Mouse (Mus musculus): Measurements from ENCODE around the gene Cfap300. TPM values are rescaled to one million over a fixed set of nuclear protein-coding genes. Genes with fewer than 3 reads are reported as not detected.

The Cfap300 gene
- total and polyA plus RNA-seq, 3 experiments: 2.1 to 5.3 (median 3.6) TPM

DNA sequence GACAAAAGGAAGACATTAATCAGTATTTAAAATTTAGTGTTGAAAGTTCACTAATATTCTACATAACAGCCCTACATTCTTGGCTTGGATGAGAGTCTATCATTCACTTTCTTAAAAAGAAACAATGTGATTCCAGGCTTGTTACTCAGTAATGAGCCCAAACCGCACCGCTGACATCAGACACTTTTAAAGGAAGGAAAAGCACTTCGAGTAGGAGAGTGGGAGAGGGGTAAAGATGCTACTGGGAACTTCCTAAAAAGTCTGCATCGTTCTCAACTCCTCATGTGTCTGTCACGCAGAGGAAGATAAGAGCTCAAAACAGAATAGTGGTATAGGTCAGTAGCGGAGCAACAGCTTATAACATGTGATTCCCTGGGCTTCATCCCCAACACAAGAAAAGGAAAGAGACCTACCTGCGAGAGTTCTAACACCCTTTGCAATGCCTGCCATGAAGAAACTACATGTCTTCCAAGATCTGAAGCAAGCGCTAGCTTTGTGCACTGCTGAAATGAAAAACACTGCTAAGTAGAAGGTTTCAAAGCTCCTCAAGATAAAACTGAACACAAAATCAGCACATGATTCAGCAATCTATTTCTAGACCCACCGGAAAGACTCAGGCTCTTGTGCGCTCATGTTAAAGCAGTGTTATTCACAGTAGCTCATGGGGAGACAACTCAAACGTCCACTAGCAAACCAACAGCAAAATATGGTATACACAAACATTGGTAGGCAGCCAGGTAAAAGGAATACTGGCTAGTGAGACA is 63.3 kb downstream of the Cfap300 start:
- H3K4me1 ChIP-seq (ENCODE audit: insufficient read depth, low read depth, low read length): no peaks in the 10 kb centered on the region
- no peaks in the 10 kb centered on the region for H3K9me3 ChIP-seq (replicated peaks)
- no peaks in the 10 kb centered on the region for H3K36me3 ChIP-seq (replicated peaks)
- DNase-seq (ENCODE audit: low spot score) (no peak), ATAC-seq (ENCODE audit: extremely low read depth, insufficient number of reproducible peaks, low FRiP score, poor library complexity, severe bottlenecking) (no peak)
- peaks cover 5% of the 10 kb centered on the region; the same call in 1 of the 2 replicates for H3K27me3 ChIP-seq (ENCODE audit: insufficient read depth, low read length)
- TF ChIP-seq GATA1 (IDR thresholded peaks at IDR 0.05; ENCODE audit: borderline replicate concordance, low read length) (no peak), CTCF (IDR thresholded peaks at IDR 0.05; ENCODE audit: low read depth, low read length) (no peak), TAL1 (conservative IDR thresholded peaks at IDR 0.05; ENCODE audit: low read depth, low read length) (no peak), GATA2 (IDR thresholded peaks at IDR 0.05; ENCODE audit: borderline replicate concordance, low read depth, low read length) (no peak), POLR2AphosphoS5 (IDR thresholded peaks at IDR 0.05; ENCODE audit: insufficient replicate concordance, low read depth, low read length) (no peak)
- H3K4me3 ChIP-seq (ENCODE audit: low read depth, low read length): no peak overlapping the region

DNA sequence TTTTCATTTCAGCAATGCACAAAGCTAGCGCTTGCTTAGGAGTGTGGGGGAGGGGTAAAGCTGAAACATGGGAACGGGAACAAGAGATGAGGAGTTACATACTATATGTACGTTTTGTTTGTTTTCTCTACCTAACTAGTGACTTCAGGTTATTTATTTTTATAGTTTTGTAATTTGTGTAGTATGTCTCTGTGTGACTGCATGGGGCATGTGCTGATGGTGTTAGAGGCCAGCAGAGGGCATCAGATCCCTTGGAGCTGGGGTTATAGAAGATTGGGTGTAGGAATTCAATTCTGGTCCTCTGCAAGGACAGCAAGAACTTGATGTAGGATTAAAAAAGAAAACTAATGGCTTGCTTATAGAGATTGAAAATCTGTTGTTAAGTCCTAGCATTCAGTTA is 64.1 kb downstream of the Cfap300 start:
- Histone ChIP-seq H3K4me1 (ENCODE audit: insufficient read depth, low read depth, low read length) (no peaks in the 10 kb centered on the region), H3K4me3 (ENCODE audit: low read depth, low read length) (no peak overlapping the region), H3K36me3 (replicated peaks) (no peaks in the 10 kb centered on the region), H3K9me3 (replicated peaks) (no peaks in the 10 kb centered on the region), H3K27me3 (ENCODE audit: insufficient read depth, low read length) (peaks cover 5% of the 10 kb centered on the region; the same call in 1 of the 2 replicates)
- ATAC-seq (ENCODE audit: extremely low read depth, insufficient number of reproducible peaks, low FRiP score, poor library complexity, severe bottlenecking): no peak
- TF ChIP-seq GATA2 (IDR thresholded peaks at IDR 0.05; ENCODE audit: borderline replicate concordance, low read depth, low read length) (no peak), TAL1 (conservative IDR thresholded peaks at IDR 0.05; ENCODE audit: low read depth, low read length) (no peak), POLR2AphosphoS5 (IDR thresholded peaks at IDR 0.05; ENCODE audit: insufficient replicate concordance, low read depth, low read length) (no peak), GATA1 (IDR thresholded peaks at IDR 0.05; ENCODE audit: borderline replicate concordance, low read length) (no peak), CTCF (IDR thresholded peaks at IDR 0.05; ENCODE audit: low read depth, low read length) (no peak)
- no peak for DNase-seq (ENCODE audit: low spot score)

DNA sequence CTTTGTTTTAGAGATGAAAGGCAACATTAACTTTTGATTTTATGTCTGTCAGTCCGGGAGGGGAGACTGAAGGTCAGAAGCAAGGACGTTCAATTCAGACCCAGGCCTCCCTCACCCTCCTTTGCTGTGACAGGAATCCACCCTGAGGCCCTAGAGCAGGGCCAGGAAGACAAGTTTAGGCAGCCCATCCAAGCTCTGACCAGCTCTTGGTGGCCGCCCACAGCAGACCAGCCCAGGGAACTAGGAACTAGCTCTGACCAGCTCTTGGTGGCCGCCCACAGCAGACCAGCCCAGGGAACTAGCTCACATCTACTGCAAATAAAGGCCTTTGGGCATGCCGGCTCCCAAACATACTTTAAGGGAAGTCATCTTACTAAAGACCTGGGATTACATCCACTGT is 65.0 kb downstream of the Cfap300 start:
- no peak for TF ChIP-seq POLR2AphosphoS5 (IDR thresholded peaks at IDR 0.05; ENCODE audit: insufficient replicate concordance, low read depth, low read length)
- no peak for TF ChIP-seq TAL1 (conservative IDR thresholded peaks at IDR 0.05; ENCODE audit: low read depth, low read length)
- no peak for TF ChIP-seq GATA1 (IDR thresholded peaks at IDR 0.05; ENCODE audit: borderline replicate concordance, low read length)
- TF ChIP-seq CTCF (IDR thresholded peaks at IDR 0.05; ENCODE audit: low read depth, low read length): no peak
- H3K4me3 ChIP-seq (ENCODE audit: low read depth, low read length): no peak overlapping the region

DNA sequence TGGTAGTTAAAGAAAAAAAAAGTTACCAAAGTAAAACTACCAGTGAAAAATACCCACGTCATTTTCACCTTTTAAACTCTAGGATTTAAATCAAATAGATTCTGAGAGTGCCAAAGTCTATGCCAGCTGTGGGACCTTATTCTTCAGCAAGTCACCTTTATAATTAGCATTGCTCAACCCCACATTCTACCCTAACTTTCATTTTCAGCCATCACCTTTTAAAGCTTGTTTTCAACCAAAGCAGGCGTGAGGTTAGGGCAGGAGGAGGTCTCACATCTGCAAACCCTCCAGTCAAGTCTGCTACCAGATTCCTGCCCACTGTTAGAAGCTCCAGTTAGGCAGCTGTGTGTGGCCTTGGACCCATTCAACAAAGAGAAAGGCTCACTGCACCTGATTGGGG is 70.6 kb downstream of the Cfap300 start:
- Histone ChIP-seq H3K36me3 (replicated peaks) (no peaks in the 10 kb centered on the region), H3K4me1 (ENCODE audit: insufficient read depth, low read depth, low read length) (no peaks in the 10 kb centered on the region), H3K9me3 (replicated peaks) (no peaks in the 10 kb centered on the region), H3K4me3 (ENCODE audit: low read depth, low read length) (no peak overlapping the region), H3K27me3 (ENCODE audit: insufficient read depth, low read length) (peaks cover 2% of the 10 kb centered on the region)
- DNase-seq (ENCODE audit: low spot score) (no peak), ATAC-seq (ENCODE audit: extremely low read depth, insufficient number of reproducible peaks, low FRiP score, poor library complexity, severe bottlenecking) (no peak)
- no peak for TF ChIP-seq CTCF (IDR thresholded peaks at IDR 0.05; ENCODE audit: low read depth, low read length)
- no peak for TF ChIP-seq TAL1 (conservative IDR thresholded peaks at IDR 0.05; ENCODE audit: low read depth, low read length)
- no peak for TF ChIP-seq GATA1 (IDR thresholded peaks at IDR 0.05; ENCODE audit: borderline replicate concordance, low read length)
- TF ChIP-seq GATA2 (IDR thresholded peaks at IDR 0.05; ENCODE audit: borderline replicate concordance, low read depth, low read length): no peak
- no peak for TF ChIP-seq POLR2AphosphoS5 (IDR thresholded peaks at IDR 0.05; ENCODE audit: insufficient replicate concordance, low read depth, low read length)

More for the DNA sequence above, 65.0 kb downstream of the Cfap300 start:
- no peak for DNase-seq (ENCODE audit: low spot score)
- ATAC-seq (ENCODE audit: extremely low read depth, insufficient number of reproducible peaks, low FRiP score, poor library complexity, severe bottlenecking): no peak
- H3K9me3 ChIP-seq (replicated peaks): no peaks in the 10 kb centered on the region
- no peaks in the 10 kb centered on the region for H3K4me1 ChIP-seq (ENCODE audit: insufficient read depth, low read depth, low read length)
- H3K27me3 ChIP-seq (ENCODE audit: insufficient read depth, low read length): peaks cover 5% of the 10 kb centered on the region; the same call in 1 of the 2 replicates
- H3K36me3 ChIP-seq (replicated peaks): no peaks in the 10 kb centered on the region

Other genes with a start within 250 kb of the Cfap300 start
- gene Birc2, start 205.8 kb downstream of the Cfap300 start, total RNA-seq (2014; fragmentation: Nextera tagmentation): 64.3 and 71.4 TPM in 2 replicates
- gene Birc2, start 205.8 kb downstream of the Cfap300 start, total RNA-seq (2017): 46.4 and 50.9 TPM in 2 replicates
- gene Birc2, start 205.8 kb downstream of the Cfap300 start, polyA plus RNA-seq (2012): 10.9 and 14.3 TPM in 2 replicates
- 71.2 and 74.7 TPM in 2 replicates for gene Birc3, start 169.6 kb downstream of the Cfap300 start, total RNA-seq (2014; fragmentation: Nextera tagmentation)
- 57.9 and 59.2 TPM in 2 replicates for gene Birc3, start 169.6 kb downstream of the Cfap300 start, total RNA-seq (2017)
- 9.1 and 9.3 TPM in 2 replicates for gene Birc3, start 169.6 kb downstream of the Cfap300 start, polyA plus RNA-seq (2012)
- not detected in 2 replicates for gene Yap1, start 38.2 kb downstream of the Cfap300 start, total RNA-seq (2014; fragmentation: Nextera tagmentation)
- 0.41 and 0.60 TPM in 2 replicates for gene Yap1, start 38.2 kb downstream of the Cfap300 start, total RNA-seq (2017)
- gene Yap1, start 38.2 kb downstream of the Cfap300 start, polyA plus RNA-seq (2012): 0.04 and 0.05 TPM in 2 replicates
- gene Cep126, start 91.5 kb upstream of the Cfap300 start, total RNA-seq (2014; fragmentation: Nextera tagmentation): not detected in 2 replicates
- 0.17 and 0.27 TPM in 2 replicates for gene Cep126, start 91.5 kb upstream of the Cfap300 start, total RNA-seq (2017)
- 0.04 and 0.05 TPM in 2 replicates for gene Cep126, start 91.5 kb upstream of the Cfap300 start, polyA plus RNA-seq (2012)